Mouse (Mus musculus) lung, postnatal 10 days (tissue): ENCODE data around the gene Chga.

ENCODE experiments used
- DNase-seq: peaks from one replicate; pipeline ENCODE4 v3.0.0; 2021

Gene Chga

GRCm38 (mm10) chr12:102565086-102565485 lies 10.3 kb downstream of the Chga start:
- DNase-seq = no peak

DNA sequence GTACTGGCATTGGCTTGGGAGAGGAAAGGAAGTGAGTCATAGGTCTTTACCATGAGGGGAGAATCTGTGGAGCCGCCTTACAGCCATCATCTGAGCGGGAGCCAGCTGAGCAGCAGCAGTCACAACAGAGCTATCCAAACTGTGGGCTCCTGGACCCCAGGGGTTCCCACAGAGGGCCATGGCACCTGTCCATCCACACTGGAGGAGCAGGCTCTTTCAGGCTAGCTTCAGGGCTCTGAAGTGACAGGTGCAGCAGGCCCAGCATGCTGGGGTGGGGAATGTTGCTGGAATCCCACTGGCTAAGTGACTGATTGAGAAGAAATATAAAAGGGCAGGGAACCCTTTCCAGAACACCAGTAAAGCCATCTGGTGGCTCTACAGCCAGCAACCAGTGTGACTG lies 12.2 kb downstream of the Chga start:
- no peak for DNase-seq

DNA sequence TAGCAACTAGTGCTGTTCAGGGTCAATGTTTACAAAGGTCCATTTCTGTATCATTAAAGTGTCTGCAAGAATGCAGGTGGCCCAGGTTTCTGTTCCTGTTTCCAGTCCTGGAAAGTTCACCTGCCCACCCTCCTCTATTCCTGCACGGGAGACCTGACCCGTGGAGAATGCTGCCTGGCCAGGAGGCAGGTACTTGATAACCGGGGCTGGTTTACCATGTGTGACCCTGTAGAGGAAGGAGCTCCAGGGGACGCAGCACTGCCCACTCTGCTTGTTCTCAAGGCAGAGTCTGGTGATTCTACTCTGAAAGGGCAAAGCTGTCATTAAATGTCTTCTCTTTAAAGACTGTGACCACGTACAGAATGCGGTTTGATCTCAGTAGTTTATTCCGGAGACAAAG lies 13.4 kb downstream of the Chga start:
- DNase-seq = no peak

DNA sequence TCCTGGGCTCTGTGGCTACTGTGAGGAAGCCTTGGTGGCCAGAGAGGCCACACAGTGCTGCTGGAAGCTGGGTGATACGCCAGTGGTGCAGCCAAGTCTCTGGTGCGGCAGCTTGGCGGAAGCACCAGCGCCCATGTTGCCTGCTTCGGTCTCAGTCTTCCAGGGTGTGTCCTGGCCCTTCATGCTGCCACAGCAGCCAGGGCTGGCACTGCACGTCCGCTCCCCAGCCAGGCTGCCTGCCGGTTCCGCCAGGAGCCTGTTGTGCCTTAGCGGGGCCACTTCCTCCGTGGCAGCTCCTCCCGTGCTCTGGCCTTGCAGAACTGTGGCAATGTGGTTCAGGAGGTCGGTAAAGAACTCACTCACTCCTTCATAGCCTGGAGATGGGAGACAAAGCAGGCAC lies 15.3 kb downstream of the Chga start:
- DNase-seq = no peak

DNA sequence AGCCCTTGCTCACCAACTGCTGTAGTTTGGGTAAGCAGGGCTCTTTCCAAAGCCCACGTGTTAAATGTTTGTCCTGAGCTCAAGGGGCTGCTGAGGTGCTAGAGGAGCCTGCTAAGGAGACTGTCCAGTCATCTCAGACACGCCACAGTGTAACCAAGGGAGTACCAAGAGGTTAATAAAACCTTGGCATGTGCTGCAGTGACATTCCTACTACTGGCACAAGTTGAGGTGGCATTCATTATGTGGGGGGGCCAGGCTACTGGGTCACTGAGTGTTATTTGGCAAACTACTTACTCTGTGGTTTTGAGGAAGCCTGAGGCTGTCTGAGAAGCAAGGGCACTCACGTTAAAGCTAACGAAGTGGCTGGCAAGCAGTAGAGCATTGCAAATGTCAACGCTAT lies 16.0 kb downstream of the Chga start:
- DNase-seq = peak; percentile 47

DNA sequence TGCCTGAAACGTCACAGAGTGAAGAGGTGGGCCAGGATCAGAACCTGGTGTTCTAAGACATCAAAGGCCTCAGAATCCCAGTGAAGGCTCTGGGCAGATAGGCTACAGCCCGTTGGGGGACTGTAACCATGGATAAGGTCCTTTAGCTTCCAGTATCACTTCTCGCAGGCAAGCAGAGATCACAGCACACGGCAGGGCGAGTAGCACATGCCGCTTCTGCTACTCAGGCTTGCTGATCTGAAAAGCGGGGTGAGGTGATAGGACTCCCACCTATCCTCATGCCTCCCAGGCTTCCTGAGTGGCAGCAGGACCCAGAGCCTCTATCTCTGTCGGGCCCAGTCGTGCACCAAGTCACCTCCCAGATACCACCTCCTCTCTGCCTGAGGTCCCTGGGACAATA lies 16.9 kb downstream of the Chga start:
- no peak for DNase-seq

- DNase-seq = no peak
These were observed 18.3 kb downstream of the Chga start for GRCm38 (mm10) chr12:102573036-102573435.

DNA sequence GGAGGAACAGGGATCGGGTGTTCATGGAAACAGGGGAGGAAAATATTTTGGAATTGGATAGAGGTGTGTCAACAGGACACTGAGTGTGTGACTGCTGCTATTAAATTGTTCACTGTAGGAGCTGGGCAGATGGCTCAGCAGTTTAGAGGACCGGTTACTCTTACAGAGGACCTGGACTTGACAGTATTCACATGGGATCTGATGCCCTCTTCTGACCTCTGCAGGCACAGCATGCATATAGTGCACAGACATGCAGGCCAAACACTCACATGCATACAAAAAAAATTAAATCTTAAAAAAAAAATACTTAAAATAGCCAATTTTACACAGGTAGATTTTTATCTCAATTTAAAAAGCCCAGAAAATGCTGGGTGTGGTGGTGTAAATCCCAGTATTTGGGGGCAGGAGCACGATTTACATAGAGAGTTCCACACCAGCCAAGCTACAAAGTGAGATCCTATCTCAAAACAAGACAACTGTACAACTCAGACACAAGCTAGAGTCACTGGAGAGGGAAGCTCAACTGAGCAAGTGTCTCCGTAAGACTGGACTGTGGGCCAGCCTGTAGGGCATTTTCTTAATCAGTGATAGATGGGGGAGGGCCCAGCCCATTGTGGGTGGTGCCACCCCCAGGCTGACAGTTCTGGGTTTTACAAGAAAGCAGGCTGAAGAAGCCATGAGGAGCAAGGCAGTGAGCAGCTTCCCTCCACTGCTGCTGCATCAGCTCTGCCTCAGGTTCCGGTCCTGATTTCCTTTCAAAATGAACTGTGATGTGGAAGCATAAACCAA lies 21.0 kb downstream of the Chga start:
- DNase-seq = no peak

DNA sequence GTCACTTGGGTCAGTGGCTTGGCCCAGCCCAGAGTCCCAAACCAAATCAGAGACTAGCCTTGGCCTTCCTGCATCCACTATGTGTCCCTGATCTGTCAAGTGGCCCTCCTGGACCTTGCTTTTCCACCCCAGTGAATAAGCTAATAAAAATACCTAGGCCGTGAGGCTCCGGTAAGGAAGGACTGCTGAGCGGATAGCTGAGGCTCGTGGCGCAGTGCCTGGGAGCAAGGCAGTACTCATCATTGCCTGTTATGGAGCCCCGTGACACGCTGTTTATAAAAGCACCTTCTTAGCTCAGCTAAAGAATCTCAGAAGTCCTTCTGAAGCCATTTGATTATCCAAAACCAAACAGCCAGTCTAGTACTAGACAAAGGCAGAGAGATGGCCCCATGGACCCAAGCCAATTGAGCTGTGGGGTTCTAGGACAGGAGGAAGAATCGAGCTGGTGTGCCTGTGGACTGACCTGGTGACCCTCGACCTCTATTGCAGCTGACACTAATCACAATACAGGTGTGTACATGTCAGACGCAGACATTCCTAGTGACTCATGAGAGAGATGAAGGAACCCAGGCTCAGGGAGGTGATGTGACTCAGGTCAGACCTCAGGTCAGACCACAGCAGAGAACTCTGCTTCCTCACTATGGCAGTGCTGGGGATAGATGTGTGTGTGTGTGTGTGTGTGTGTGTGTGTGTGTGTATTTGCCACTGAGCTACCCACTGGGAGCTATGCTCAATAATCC lies 22.1 kb downstream of the Chga start:
- no peak for DNase-seq

GRCm38 (mm10) chr12:102579041-102579440 lies 24.3 kb downstream of the Chga start:
- peak; percentile 86 for DNase-seq

GRCm38 (mm10) chr12:102581579-102582196 lies 26.9 kb downstream of the Chga start:
- no peak for DNase-seq

DNA sequence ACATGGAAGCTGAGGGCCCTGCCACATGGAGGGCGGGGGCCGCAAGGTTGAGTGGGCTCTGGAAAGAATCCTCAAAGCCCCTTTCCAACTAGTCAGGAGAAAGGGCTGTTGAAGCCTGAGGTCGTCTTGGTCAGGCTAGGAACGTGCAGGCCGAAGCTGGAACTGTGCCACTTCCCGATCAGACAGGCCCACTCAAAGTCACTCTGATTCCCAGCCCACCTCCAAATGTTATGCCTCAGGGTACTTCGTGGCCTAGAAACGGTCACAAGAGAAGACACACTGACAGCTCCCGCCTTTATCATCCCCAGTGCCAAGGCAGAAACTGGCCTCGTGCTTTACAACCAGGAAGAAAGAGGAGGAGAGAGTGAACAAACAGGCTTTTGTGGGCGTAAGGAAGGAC lies 27.7 kb downstream of the Chga start:
- DNase-seq = no peak

DNA sequence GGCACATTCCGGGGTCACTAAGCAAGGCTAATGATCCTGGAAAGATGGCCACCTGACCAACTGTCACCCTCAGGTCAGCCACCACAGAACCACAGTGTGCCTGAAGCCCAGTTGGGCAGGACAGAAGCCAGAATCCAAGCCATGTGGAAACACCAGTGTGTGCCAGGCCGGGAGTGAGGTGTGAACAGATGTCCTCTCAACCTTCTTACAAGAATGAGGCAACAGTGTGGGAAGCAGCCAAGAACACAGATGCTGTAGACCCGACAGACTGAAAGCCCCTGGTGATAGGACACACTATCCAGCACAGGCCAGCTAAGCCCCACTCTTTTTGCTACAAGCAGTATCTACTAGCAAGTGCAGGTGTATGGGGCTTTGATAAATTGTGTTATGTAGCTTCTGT lies 30.6 kb downstream of the Chga start:
- peak; percentile 46 for DNase-seq

- DNase-seq = no peak
These were observed 31.6 kb downstream of the Chga start for GRCm38 (mm10) chr12:102586286-102586881.

GRCm38 (mm10) chr12:102587106-102587505 lies 32.3 kb downstream of the Chga start:
- DNase-seq = no peak

GRCm38 (mm10) chr12:102590711-102591360 lies 36.1 kb downstream of the Chga start:
- DNase-seq = no peak

GRCm38 (mm10) chr12:102593699-102594098 lies 38.9 kb downstream of the Chga start:
- peak; percentile 47 for DNase-seq

GRCm38 (mm10) chr12:102594627-102595026 lies 39.9 kb downstream of the Chga start:
- no peak for DNase-seq

DNA sequence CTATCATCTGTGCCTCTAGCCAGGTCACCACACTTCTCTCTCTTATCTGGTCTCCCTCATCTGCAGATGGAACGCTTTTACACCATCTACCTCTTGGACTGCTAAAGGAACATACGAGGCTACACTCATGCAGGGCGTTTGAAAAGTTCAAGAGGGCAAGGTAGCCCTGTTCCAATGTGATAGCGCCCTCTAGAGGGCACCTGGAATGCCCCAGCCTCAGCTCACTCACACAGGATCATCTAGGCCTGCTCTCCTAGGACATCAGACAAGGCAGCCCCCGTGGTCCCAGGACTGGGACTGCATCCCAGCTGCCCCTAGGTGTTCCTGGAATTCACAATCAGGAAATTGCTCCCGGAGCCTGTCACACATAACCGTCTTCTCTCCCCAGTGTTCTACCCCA lies 41.6 kb downstream of the Chga start:
- no peak for DNase-seq

GRCm38 (mm10) chr12:102597466-102597865 lies 42.7 kb downstream of the Chga start:
- DNase-seq = peak; percentile 61

- DNase-seq = no peak
These were observed 43.8 kb downstream of the Chga start for GRCm38 (mm10) chr12:102598535-102598934.

- no peak for DNase-seq
These were observed 45.0 kb downstream of the Chga start for GRCm38 (mm10) chr12:102599801-102600200.

DNA sequence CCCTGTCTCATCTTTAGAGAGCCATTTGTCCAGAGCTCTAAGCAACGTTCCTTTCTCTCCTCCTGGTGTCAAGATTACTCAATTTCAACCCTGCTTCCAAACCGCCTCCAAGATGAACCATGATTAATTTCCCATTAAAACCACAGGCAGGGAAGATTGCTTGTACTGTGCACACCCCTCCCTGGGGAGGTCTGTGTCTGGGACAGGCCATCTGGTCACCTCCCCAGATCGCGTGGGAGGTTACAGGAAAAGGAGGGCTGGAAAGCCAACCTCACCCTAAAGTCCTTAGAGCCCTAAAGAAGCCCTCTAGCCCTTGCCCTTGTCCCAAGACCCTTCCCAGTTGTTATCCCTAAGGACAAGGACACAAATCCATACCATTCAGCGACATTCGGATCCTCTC lies 45.6 kb downstream of the Chga start:
- no peak for DNase-seq
